Mouse (Mus musculus) thymus, adult 2 months (tissue): ENCODE measurements around the gene Olfr1413.

Experiments
- CTCF ChIP-seq: fragments of 200-500 bp; IDR thresholded peaks from 2 replicates; pipeline ENCODE4 v1.5.1; 2012; ENCODE audit warnings: mild to moderate bottlenecking, control low read depth, low read length, moderate library complexity, borderline replicate concordance; ENCODE audit not compliant: control insufficient read depth, poor library complexity, insufficient read depth; ENCODE audit errors: extremely low read depth
- POLR2A ChIP-seq: fragments of 200-500 bp; IDR thresholded peaks from 2 replicates; pipeline ENCODE4 v1.6.1; 2012; ENCODE audit warnings: mild to moderate bottlenecking, low read length, control low read depth, moderate library complexity; ENCODE audit not compliant: control insufficient read depth, poor library complexity, insufficient read depth; ENCODE audit errors: extremely low read depth

DNA sequence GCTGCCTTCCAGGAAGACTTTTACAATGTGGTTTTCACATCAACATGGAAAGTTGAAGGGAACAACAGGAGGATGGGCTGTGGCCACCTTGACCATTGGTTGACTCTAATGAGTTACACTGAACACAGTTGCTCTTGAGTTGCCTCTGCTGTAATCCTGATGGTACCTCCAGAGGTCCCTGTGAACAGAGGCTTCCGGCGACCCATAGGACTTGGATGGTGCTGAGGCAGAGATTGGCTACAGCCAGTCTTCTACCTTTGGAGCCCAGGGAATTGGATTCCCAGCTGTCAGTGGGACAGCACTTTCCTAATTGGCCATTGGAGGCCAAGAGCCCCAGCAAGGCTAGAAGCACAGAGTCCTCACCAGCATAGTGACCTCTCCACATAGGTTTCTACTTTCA, 14.4 kb downstream of the Olfr1413 start, which contains the start of gene Olfr1412:
- TF ChIP-seq CTCF (no peak), POLR2A (no peak)
